Mouse (Mus musculus) CH12.LX (cell line): ENCODE measurements around the gene Ddx41.

ENCODE experiments used
- CHD1 ChIP-seq: IDR thresholded peaks from 2 replicates; pipeline ENCODE4 v1.6.1; 2012; ENCODE audit warnings: low read depth, low read length, improper control_type of control experiment, inconsistent platforms
- CTCF ChIP-seq, 2 experiments: IDR thresholded peaks in 1 of 2; conservative IDR thresholded peaks in 1 of 2; 2 replicates each; pipeline ENCODE4 v1.5.1; 2011 to 2012; ENCODE audit warnings: low read depth in 2 of 2, low read length in 2 of 2, improper control_type of control experiment in 1 of 2, inconsistent platforms in 1 of 2, mild to moderate bottlenecking in 1 of 2, moderate library complexity in 1 of 2
- EP300 ChIP-seq: IDR thresholded peaks from 2 replicates; pipeline ENCODE4 v1.6.1; 2011; ENCODE audit warnings: low read length, improper control_type of control experiment
- HCFC1 ChIP-seq: IDR thresholded peaks from 2 replicates; pipeline ENCODE4 v1.6.1; 2012; ENCODE audit warnings: low read depth, mild to moderate bottlenecking, inconsistent platforms, low read length, improper control_type of control experiment
- NRF1 ChIP-seq: IDR thresholded peaks from 2 replicates; pipeline ENCODE4 v1.6.1; 2014; ENCODE audit warnings: low read depth, mild to moderate bottlenecking, inconsistent platforms, low read length, improper control_type of control experiment, moderate library complexity
- POLR2A ChIP-seq: IDR thresholded peaks from 2 replicates; pipeline ENCODE4 v1.6.1; 2011; ENCODE audit warnings: low read depth, mild to moderate bottlenecking, improper control_type of control experiment, low read length
- RCOR1 ChIP-seq: conservative IDR thresholded peaks from 2 replicates; pipeline ENCODE4 v1.6.1; 2012; ENCODE audit warnings: low read depth, mild to moderate bottlenecking, inconsistent platforms, low read length, improper control_type of control experiment
- UBTF ChIP-seq: IDR thresholded peaks from 2 replicates; pipeline ENCODE4 v1.6.1; 2012; ENCODE audit warnings: low read depth, mild to moderate bottlenecking, inconsistent platforms, low read length, improper control_type of control experiment, moderate library complexity
- USF1 ChIP-seq: IDR thresholded peaks from 2 replicates; pipeline ENCODE4 v1.6.1; 2014; ENCODE audit warnings: low read depth, mild to moderate bottlenecking, inconsistent platforms, low read length, improper control_type of control experiment
- ZNF384 ChIP-seq: IDR thresholded peaks from 2 replicates; pipeline ENCODE4 v1.6.1; 2012; ENCODE audit warnings: low read depth, low read length, improper control_type of control experiment, inconsistent platforms

DNA sequence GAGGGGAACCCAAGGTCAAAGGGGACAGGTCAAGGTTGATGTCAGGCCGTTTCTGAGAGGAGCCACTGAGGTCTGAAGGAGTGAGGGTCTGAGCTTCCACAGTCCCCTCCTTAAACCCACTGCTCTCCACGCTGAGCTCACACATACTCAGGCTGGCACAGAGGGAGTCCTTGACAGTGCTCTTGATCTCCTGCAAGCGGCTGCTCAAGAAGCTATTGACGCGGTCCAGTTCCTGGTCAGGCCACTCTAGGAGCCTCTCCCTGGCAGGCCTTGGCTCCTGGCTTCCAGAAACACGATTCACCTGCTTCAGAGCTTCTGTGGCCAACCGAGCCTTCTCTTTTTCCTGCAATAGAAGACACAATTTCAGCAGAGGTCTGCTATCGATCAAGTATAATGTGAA lies 7.0 kb upstream of the Ddx41 start:
- no peak for TF ChIP-seq POLR2A
- TF ChIP-seq ZNF384 = no peak
- TF ChIP-seq CTCF (conservative IDR thresholded peaks at IDR 0.05 in 1 of 2, IDR thresholded peaks at IDR 0.05 in 1 of 2; ENCODE audit: low read depth in 2 of 2, low read length in 2 of 2) = no peak
- TF ChIP-seq HCFC1 = no peak
- TF ChIP-seq CHD1 = no peak
- no peak for TF ChIP-seq EP300
- no peak for TF ChIP-seq USF1
- no peak for TF ChIP-seq UBTF
- TF ChIP-seq NRF1 = no peak
- TF ChIP-seq RCOR1 = no peak
